Mouse (Mus musculus) MEL (cell line): Measurements from ENCODE around the gene Tcf12. TPM values are rescaled to one million over a fixed set of nuclear protein-coding genes. Genes with fewer than 3 reads are reported as not detected.

Source experiments
- DNase-seq: peaks from one replicate; pipeline ENCODE4 v3.0.0; 2011; ENCODE audit warnings: low read depth, low spot score
- H3K27ac ChIP-seq: 2 replicates; pipeline ENCODE4 v1.5.1; 2012; ENCODE audit warnings: low read depth, mild to moderate bottlenecking, control low read depth, low read length, moderate library complexity; ENCODE audit not compliant: control insufficient read depth
- H3K27me3 ChIP-seq, 2 experiments: fragments of 150-350 bp in 1 of 2; sonication (generic) in 1 of 2; 2 replicates each; pipeline ENCODE4 v1.6.1; 2012; ENCODE audit warnings: low read length in 2 of 2, mild to moderate bottlenecking in 2 of 2, improper control_type of control experiment in 1 of 2, moderate library complexity in 1 of 2; ENCODE audit not compliant: insufficient read depth in 2 of 2, control insufficient read depth in 1 of 2
- H3K36me3 ChIP-seq, 2 experiments: 2 replicates each; pipeline ENCODE4 v1.6.1; 2012 to 2014; ENCODE audit warnings: low read length in 2 of 2, improper control_type of control experiment in 1 of 2, inconsistent platforms in 1 of 2, mild to moderate bottlenecking in 1 of 2; ENCODE audit not compliant: insufficient read depth in 2 of 2, control insufficient read depth in 1 of 2
- H3K4me1 ChIP-seq, 2 experiments: fragments of 150-350 bp in 1 of 2; sonication (generic) in 1 of 2; 2 replicates each; pipeline ENCODE4 v1.6.1; 2012; ENCODE audit warnings: low read length in 2 of 2, improper control_type of control experiment in 1 of 2, mild to moderate bottlenecking in 1 of 2; ENCODE audit not compliant: insufficient read depth in 2 of 2, control insufficient read depth in 1 of 2
- H3K4me3 ChIP-seq, 2 experiments: fragments of 150-350 bp in 1 of 2; sonication (generic) in 1 of 2; 2 replicates each; pipeline ENCODE4 v1.5.1; 2012; ENCODE audit warnings: low read depth in 2 of 2, low read length in 2 of 2, mild to moderate bottlenecking in 2 of 2, moderate library complexity in 2 of 2, control low read depth in 1 of 2, improper control_type of control experiment in 1 of 2; ENCODE audit not compliant: control insufficient read depth in 1 of 2, insufficient read depth in 1 of 2
- H3K79me2 ChIP-seq: 2 replicates; pipeline ENCODE4 v1.6.1; 2012; ENCODE audit warnings: mild to moderate bottlenecking, low read length, moderate library complexity; ENCODE audit not compliant: control insufficient read depth, poor library complexity, insufficient read depth
- H3K9ac ChIP-seq: 2 replicates; pipeline ENCODE4 v1.6.1; 2012; ENCODE audit warnings: low read depth, mild to moderate bottlenecking, control low read depth, low read length, moderate library complexity; ENCODE audit not compliant: control insufficient read depth, poor library complexity, severe bottlenecking
- H3K9me3 ChIP-seq: fragments of 150-350 bp; sonication (generic); replicated peaks from 2 replicates; pipeline ENCODE4 v1.6.1; 2012; ENCODE audit warnings: mild to moderate bottlenecking, low read length, improper control_type of control experiment, moderate library complexity; ENCODE audit not compliant: insufficient read depth
- BHLHE40 ChIP-seq: IDR thresholded peaks from 2 replicates; pipeline ENCODE4 v1.6.1; 2012; ENCODE audit warnings: low read depth, mild to moderate bottlenecking, inconsistent platforms, low read length, improper control_type of control experiment, borderline replicate concordance
- CHD1 ChIP-seq: IDR thresholded peaks from 2 replicates; pipeline ENCODE4 v1.6.1; 2012; ENCODE audit warnings: low read depth, mild to moderate bottlenecking, inconsistent platforms, low read length, improper control_type of control experiment
- CHD2 ChIP-seq: IDR thresholded peaks from 2 replicates; pipeline ENCODE4 v1.6.1; 2011; ENCODE audit warnings: low read length, improper control_type of control experiment
- CTCF ChIP-seq, 3 experiments: IDR thresholded peaks in 2 of 3; conservative IDR thresholded peaks in 1 of 3; 2 replicates each; pipeline ENCODE4 v1.5.1; 2011 to 2012; ENCODE audit warnings: low read length in 3 of 3, low read depth in 2 of 3, mild to moderate bottlenecking in 2 of 3, improper control_type of control experiment in 1 of 3, inconsistent platforms in 1 of 3, mixed read lengths in 1 of 3, moderate library complexity in 1 of 3; ENCODE audit not compliant: control insufficient read depth in 1 of 3, insufficient read depth in 1 of 3, poor library complexity in 1 of 3, severe bottlenecking in 1 of 3
- E2F4 ChIP-seq: IDR thresholded peaks from 2 replicates; pipeline ENCODE4 v1.6.1; 2011; ENCODE audit warnings: low read depth, low read length, improper control_type of control experiment, borderline replicate concordance
- ELF1 ChIP-seq: IDR thresholded peaks from 2 replicates; pipeline ENCODE4 v1.6.1; 2014; ENCODE audit warnings: low read depth, mild to moderate bottlenecking, inconsistent platforms, low read length, improper control_type of control experiment, moderate library complexity
- EP300 ChIP-seq, 2 experiments: IDR thresholded peaks; 2 replicates each; pipeline ENCODE4 v1.6.1; 2011; ENCODE audit warnings: improper control_type of control experiment in 2 of 2, low read length in 2 of 2, low read depth in 1 of 2, mild to moderate bottlenecking in 1 of 2
- ETS1 ChIP-seq: IDR thresholded peaks from 2 replicates; pipeline ENCODE4 v1.6.1; 2012; ENCODE audit warnings: low read depth, mild to moderate bottlenecking, inconsistent platforms, low read length, improper control_type of control experiment, moderate library complexity
- GABPA ChIP-seq: IDR thresholded peaks from 2 replicates; pipeline ENCODE4 v1.6.1; 2012; ENCODE audit warnings: low read depth, mild to moderate bottlenecking, inconsistent platforms, low read length, improper control_type of control experiment, moderate library complexity
- GATA1 ChIP-seq: IDR thresholded peaks from 2 replicates; pipeline ENCODE4 v1.6.1; 2011; ENCODE audit warnings: low read depth, low read length, improper control_type of control experiment
- HCFC1 ChIP-seq: IDR thresholded peaks from 2 replicates; pipeline ENCODE4 v1.6.1; 2012; ENCODE audit warnings: low read depth, mild to moderate bottlenecking, inconsistent platforms, low read length, improper control_type of control experiment, moderate library complexity
- JUND ChIP-seq: IDR thresholded peaks from 2 replicates; pipeline ENCODE4 v1.6.1; 2011; ENCODE audit warnings: low read depth, mild to moderate bottlenecking, improper control_type of control experiment, low read length
- KAT2A ChIP-seq: conservative IDR thresholded peaks from 2 replicates; pipeline ENCODE4 v1.6.1; 2012; ENCODE audit warnings: low read depth, low read length, improper control_type of control experiment, inconsistent platforms
- MAFK ChIP-seq: IDR thresholded peaks from 2 replicates; pipeline ENCODE4 v1.6.1; 2011; ENCODE audit warnings: low read depth, mild to moderate bottlenecking, low read length, improper control_type of control experiment, borderline replicate concordance
- MAX ChIP-seq: IDR thresholded peaks from 2 replicates; pipeline ENCODE4 v1.6.1; 2011; ENCODE audit warnings: low read length, improper control_type of control experiment
- MAZ ChIP-seq: IDR thresholded peaks from 2 replicates; pipeline ENCODE4 v1.6.1; 2012; ENCODE audit warnings: low read depth, mild to moderate bottlenecking, inconsistent platforms, low read length, improper control_type of control experiment
- MEF2A ChIP-seq: IDR thresholded peaks from 2 replicates; pipeline ENCODE4 v1.6.1; 2014; ENCODE audit warnings: low read depth, mild to moderate bottlenecking, inconsistent platforms, low read length, improper control_type of control experiment; ENCODE audit not compliant: poor library complexity, insufficient replicate concordance, severe bottlenecking; ENCODE audit errors: extremely low read depth
- MXI1 ChIP-seq: IDR thresholded peaks from 2 replicates; pipeline ENCODE4 v1.6.1; 2011; ENCODE audit warnings: mild to moderate bottlenecking, low read depth, low read length, improper control_type of control experiment
- MYB ChIP-seq: IDR thresholded peaks from 2 replicates; pipeline ENCODE4 v1.6.1; 2011; ENCODE audit warnings: mild to moderate bottlenecking, low read depth, low read length, improper control_type of control experiment
- MYC ChIP-seq: IDR thresholded peaks from 2 replicates; pipeline ENCODE4 v1.6.1; 2011; ENCODE audit warnings: low read depth, mild to moderate bottlenecking, low read length, improper control_type of control experiment, moderate library complexity
- NELFE ChIP-seq: IDR thresholded peaks from 2 replicates; pipeline ENCODE4 v1.6.1; 2011; ENCODE audit warnings: low read depth, low read length, improper control_type of control experiment
- NRF1 ChIP-seq: IDR thresholded peaks from 2 replicates; pipeline ENCODE4 v1.6.1; 2014; ENCODE audit warnings: low read depth, mild to moderate bottlenecking, inconsistent platforms, low read length, improper control_type of control experiment, moderate library complexity; ENCODE audit not compliant: poor library complexity, insufficient read depth, severe bottlenecking
- POLR2A ChIP-seq, 2 experiments: IDR thresholded peaks; 2 replicates each; pipeline ENCODE4 v1.6.1; 2011 to 2012; ENCODE audit warnings: low read length in 2 of 2, mild to moderate bottlenecking in 2 of 2, control low read depth in 1 of 2, improper control_type of control experiment in 1 of 2, low read depth in 1 of 2, moderate library complexity in 1 of 2; ENCODE audit not compliant: control insufficient read depth in 1 of 2, insufficient read depth in 1 of 2, poor library complexity in 1 of 2
- POLR2AphosphoS2 ChIP-seq: IDR thresholded peaks from 2 replicates; pipeline ENCODE4 v1.6.1; 2011; ENCODE audit warnings: low read length, improper control_type of control experiment
- POLR2AphosphoS5 ChIP-seq: IDR thresholded peaks from 2 replicates; pipeline ENCODE4 v1.6.1; 2012; ENCODE audit warnings: low read depth, borderline replicate concordance, mild to moderate bottlenecking, inconsistent platforms, low read length, moderate library complexity, mixed read lengths
- RAD21 ChIP-seq: IDR thresholded peaks from 2 replicates; pipeline ENCODE4 v1.6.1; 2011; ENCODE audit warnings: mild to moderate bottlenecking, low read depth, low read length, improper control_type of control experiment
- RCOR1 ChIP-seq: IDR thresholded peaks from 2 replicates; pipeline ENCODE4 v1.6.1; 2012; ENCODE audit warnings: low read depth, mild to moderate bottlenecking, inconsistent platforms, low read length, improper control_type of control experiment
- SIN3A ChIP-seq: IDR thresholded peaks from 2 replicates; pipeline ENCODE4 v1.6.1; 2012; ENCODE audit warnings: low read length, improper control_type of control experiment, inconsistent platforms
- SMC3 ChIP-seq: IDR thresholded peaks from 2 replicates; pipeline ENCODE4 v1.6.1; 2011; ENCODE audit warnings: low read depth, low read length, improper control_type of control experiment
- TAL1 ChIP-seq: IDR thresholded peaks from 2 replicates; pipeline ENCODE4 v1.6.1; 2012; ENCODE audit warnings: mild to moderate bottlenecking, inconsistent platforms, low read length, moderate library complexity, mixed read lengths
- TCF12 ChIP-seq: IDR thresholded peaks from 2 replicates; pipeline ENCODE4 v1.6.1; 2014; ENCODE audit warnings: low read depth, mild to moderate bottlenecking, inconsistent platforms, low read length, improper control_type of control experiment, moderate library complexity
- UBTF ChIP-seq: IDR thresholded peaks from 2 replicates; pipeline ENCODE4 v1.6.1; 2012; ENCODE audit warnings: low read depth, mild to moderate bottlenecking, inconsistent platforms, low read length, improper control_type of control experiment, moderate library complexity, borderline replicate concordance; ENCODE audit not compliant: insufficient read depth
- USF1 ChIP-seq: IDR thresholded peaks from 2 replicates; pipeline ENCODE4 v1.6.1; 2014; ENCODE audit warnings: low read depth, mild to moderate bottlenecking, inconsistent platforms, low read length, improper control_type of control experiment, moderate library complexity
- USF2 ChIP-seq, 2 experiments: IDR thresholded peaks; 2 replicates each; pipeline ENCODE4 v1.6.1; 2011 to 2012; ENCODE audit warnings: improper control_type of control experiment in 2 of 2, low read length in 2 of 2, borderline replicate concordance in 1 of 2, inconsistent platforms in 1 of 2, low read depth in 1 of 2, mild to moderate bottlenecking in 1 of 2; ENCODE audit not compliant: insufficient read depth in 1 of 2
- ZC3H11A ChIP-seq: IDR thresholded peaks from 2 replicates; pipeline ENCODE4 v1.6.1; 2012; ENCODE audit warnings: low read depth, mild to moderate bottlenecking, inconsistent platforms, low read length, improper control_type of control experiment
- ZKSCAN1 ChIP-seq: IDR thresholded peaks from 2 replicates; pipeline ENCODE4 v1.6.1; 2012; ENCODE audit warnings: low read depth, mild to moderate bottlenecking, inconsistent platforms, low read length, improper control_type of control experiment, moderate library complexity
- ZMIZ1 ChIP-seq: IDR thresholded peaks from 2 replicates; pipeline ENCODE4 v1.6.1; 2012; ENCODE audit warnings: low read depth, mild to moderate bottlenecking, inconsistent platforms, low read length, improper control_type of control experiment, moderate library complexity
- ZNF384 ChIP-seq: IDR thresholded peaks from 2 replicates; pipeline ENCODE4 v1.6.1; 2012; ENCODE audit warnings: low read depth, mild to moderate bottlenecking, inconsistent platforms, low read length, improper control_type of control experiment
- polyA plus RNA-seq, 2 experiments: library from polyadenylated mRNA; stranded (reverse) in 1 of 2; unstranded in 1 of 2; fragments of >175 nt in 1 of 2; fragments of >200 nt in 1 of 2; gene quantifications; 2 replicates each; pipeline versions ENCODE4 v1.2.1 to v1.2.4; 2012; ENCODE audit warnings: low replicate concordance in 2 of 2, low read depth in 1 of 2; ENCODE audit not compliant: insufficient read length in 2 of 2, insufficient read depth in 1 of 2, missing spikeins in 1 of 2
- total RNA-seq: library from RNA; depleted of rRNA; stranded (reverse); fragments of 300-350 nt; gene quantifications from 2 replicates; pipeline ENCODE4 v1.2.3, GENCODE M21; 2012

Tcf12 gene
- total and polyA plus RNA-seq, 3 experiments: 29.3 to 70.5 (median 39.6) TPM

DNA sequence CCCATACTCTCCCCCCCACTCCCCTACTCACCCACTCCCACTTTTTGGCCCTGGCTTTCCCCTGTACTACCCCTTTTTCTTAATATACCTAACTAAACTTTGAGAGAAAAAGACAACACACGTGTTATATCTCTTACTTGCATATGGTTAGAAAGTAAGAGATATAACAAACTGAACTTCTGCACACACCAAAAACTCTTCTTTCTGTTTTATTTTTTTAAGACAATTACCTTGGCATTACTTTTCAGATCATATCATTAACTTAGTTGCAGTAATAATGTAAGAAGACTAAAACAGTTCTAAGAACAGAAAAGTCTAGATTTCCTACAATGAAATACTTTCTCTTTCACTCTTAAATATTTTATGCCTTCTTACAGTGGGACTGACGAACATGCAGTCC, 72.3 kb downstream of the Tcf12 start:
- peak overlapping the region; percentile 32 to 71; a peak in 3 of 4 replicates for H3K4me3 ChIP-seq
- peaks cover 10% of the 10 kb centered on the region for H3K79me2 ChIP-seq
- peak overlapping the region; percentile 49 for H3K27ac ChIP-seq
- DNase-seq: peak; percentile 52
- no peaks in the 10 kb centered on the region for H3K9me3 ChIP-seq
- no peaks in the 10 kb centered on the region for H3K27me3 ChIP-seq
- H3K4me1 ChIP-seq: peaks cover 14 to 48% of the 10 kb centered on the region in 2 experiments
- peak overlapping the region; percentile 34 for H3K9ac ChIP-seq
- peaks cover 0 to 47% of the 10 kb centered on the region in 2 experiments; a peak in 2 of 4 replicates for H3K36me3 ChIP-seq
- TF ChIP-seq SMC3: no peak
- TF ChIP-seq ETS1: peak; percentile 71
- no peak for TF ChIP-seq RCOR1
- no peak for TF ChIP-seq GABPA
- no peak for TF ChIP-seq BHLHE40
- TF ChIP-seq CHD1: no peak
- TF ChIP-seq MXI1: peak; percentile 79
- TF ChIP-seq HCFC1: no peak
- peak; percentile 38; the same call in 1 of the 2 replicates for TF ChIP-seq MYC
- no peak for TF ChIP-seq USF2 (IDR thresholded peaks at IDR 0.05; ENCODE audit: borderline replicate concordance in 1 of 2, insufficient read depth in 1 of 2, low read depth in 1 of 2, low read length in 2 of 2)
- TF ChIP-seq E2F4: no peak
- TF ChIP-seq TCF12: peak; percentile 84
- TF ChIP-seq NELFE: no peak
- no peak for TF ChIP-seq MAFK
- TF ChIP-seq MYB: peak; percentile 53; the same call in 1 of the 2 replicates
- TF ChIP-seq CHD2: no peak
- no peak for TF ChIP-seq ELF1
- TF ChIP-seq MAX: peak; percentile 66; the same call in 1 of the 2 replicates
- no peak for TF ChIP-seq NRF1
- TF ChIP-seq ZKSCAN1: no peak
- TF ChIP-seq POLR2A (IDR thresholded peaks at IDR 0.05; ENCODE audit: control insufficient read depth in 1 of 2, insufficient read depth in 1 of 2, low read depth in 1 of 2, low read length in 2 of 2, poor library complexity in 1 of 2): no peak
- TF ChIP-seq USF1: peak; percentile 9; the same call in 1 of the 2 replicates
- no peak for TF ChIP-seq RAD21
- no peak for TF ChIP-seq POLR2AphosphoS2
- no peak for TF ChIP-seq ZC3H11A
- TF ChIP-seq GATA1: peak; percentile 54; the same call in 1 of the 2 replicates
- no peak for TF ChIP-seq CTCF (IDR thresholded peaks at IDR 0.05 in 2 of 3, conservative IDR thresholded peaks at IDR 0.05 in 1 of 3; ENCODE audit: control insufficient read depth in 1 of 3, insufficient read depth in 1 of 3, low read depth in 2 of 3, low read length in 3 of 3, poor library complexity in 1 of 3, severe bottlenecking in 1 of 3)
- no peak for TF ChIP-seq ZMIZ1
- no peak for TF ChIP-seq UBTF
- no peak for TF ChIP-seq JUND
- TF ChIP-seq EP300 (IDR thresholded peaks at IDR 0.05; ENCODE audit: low read depth in 1 of 2, low read length in 2 of 2): peak; percentile 73 to 87
- no peak for TF ChIP-seq POLR2AphosphoS5
- TF ChIP-seq KAT2A: no peak
- peak; percentile 57; the same call in 1 of the 2 replicates for TF ChIP-seq ZNF384
- TF ChIP-seq TAL1: no peak
- TF ChIP-seq SIN3A: no peak
- no peak for TF ChIP-seq MAZ
- no peak for TF ChIP-seq MEF2A
